Mouse (Mus musculus) gastrocnemius, postnatal 36 days (tissue): Measurements from ENCODE around the gene Bcl7b. TPM values are rescaled to one million over a fixed set of nuclear protein-coding genes. Genes with fewer than 3 reads are reported as not detected.
"Not testable (repeated sequence)": the region's sequence is repeated elsewhere in the genome, so short reads cannot be mapped to it uniquely, and the experiment has no call there.

Experiments used
- DNase-seq, 2 experiments: peaks; one replicate each; pipeline ENCODE4 v3.0.0; 2022
- intact Hi-C: fragments of 180-260 bp; cut with DNase I; formaldehyde crosslinking; loops from one replicate; pipeline ENCODE4 v1.15.1; 2025
- microRNA-seq, 2 experiments: library from miRNA; unstranded; fragments of <30 nt; microRNA quantifications; one replicate each; pipeline ENCODE4 v1.2.0; 2021
- total RNA-seq, 2 experiments: library from RNA; stranded (reverse); gene quantifications; 2 replicates each; pipeline ENCODE4 v1.2.3; 2021

Gene Bcl7b
- total RNA-seq, 2 experiments from 2014 or later: 23.6 to 26.9 TPM

DNA sequence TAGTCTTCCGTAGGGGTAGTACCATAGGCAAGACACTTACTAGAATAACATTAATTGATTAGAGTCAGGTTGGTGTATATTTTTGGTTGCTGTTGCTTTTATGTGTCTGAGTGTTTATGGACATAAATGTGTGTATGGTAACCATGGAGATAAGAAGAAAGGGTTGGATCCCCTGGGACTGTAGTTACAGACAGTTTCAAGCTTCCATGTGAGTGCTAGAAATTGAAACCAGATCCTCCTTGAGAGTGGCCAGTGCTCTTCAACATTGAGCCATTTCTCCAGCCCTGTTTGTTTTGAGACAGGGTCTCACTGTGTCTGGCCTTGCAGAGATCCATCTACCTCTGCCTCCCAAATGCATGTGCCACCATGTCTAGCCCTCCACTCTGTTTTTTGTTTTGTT, 24.3 kb downstream of the Bcl7b start:
- intact Hi-C loops: loop anchor here (2.0 to 5.0 kb wide), 2 partner anchors 74 to 180 kb away; no protein-coding TSS in a partner anchor
- DNase-seq: no peak

DNA sequence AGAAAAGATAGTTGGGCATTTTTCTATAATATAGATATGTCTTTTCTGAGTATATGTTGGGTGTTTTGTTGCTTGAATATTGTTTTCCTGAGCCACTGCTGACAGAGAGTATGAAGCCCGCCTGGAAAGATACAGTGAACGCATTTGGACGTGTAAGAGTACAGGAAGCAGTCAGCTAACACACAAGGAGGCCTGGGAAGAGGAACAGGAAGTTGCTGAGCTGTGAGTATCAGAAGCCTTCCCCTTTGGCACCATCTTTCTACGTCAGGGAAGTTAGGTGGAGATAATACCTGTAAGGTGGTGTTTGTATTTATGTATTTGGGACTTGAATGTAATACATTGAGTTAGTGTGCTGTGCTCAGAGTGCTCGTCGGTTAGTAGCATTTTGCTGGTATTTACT, 28.3 kb downstream of the Bcl7b start:
- intact Hi-C loops: no loop called here

DNA sequence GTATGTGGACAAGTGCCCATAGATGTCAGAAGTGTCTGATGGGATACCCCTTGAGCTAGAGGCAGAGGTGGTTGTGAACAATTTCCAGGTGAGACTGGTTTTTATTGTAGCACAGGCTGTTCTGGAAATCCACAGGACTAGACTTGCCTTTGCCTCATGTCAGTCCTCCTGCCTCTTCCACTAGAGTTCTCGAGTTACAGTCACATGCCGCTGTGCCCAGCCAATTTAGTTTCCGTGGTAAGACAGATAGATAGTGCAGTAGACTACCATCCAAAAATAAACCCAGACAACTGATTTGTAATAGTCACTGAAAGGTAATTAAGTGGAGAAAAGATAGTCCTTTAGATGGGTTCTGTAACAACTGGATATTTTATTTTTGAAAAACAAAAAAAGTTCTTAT, 34.7 kb downstream of the Bcl7b start:
- intact Hi-C loops: no loop called here
- DNase-seq: no peak

More for the DNA sequence above, 28.3 kb downstream of the Bcl7b start:
- DNase-seq: no peak

DNA sequence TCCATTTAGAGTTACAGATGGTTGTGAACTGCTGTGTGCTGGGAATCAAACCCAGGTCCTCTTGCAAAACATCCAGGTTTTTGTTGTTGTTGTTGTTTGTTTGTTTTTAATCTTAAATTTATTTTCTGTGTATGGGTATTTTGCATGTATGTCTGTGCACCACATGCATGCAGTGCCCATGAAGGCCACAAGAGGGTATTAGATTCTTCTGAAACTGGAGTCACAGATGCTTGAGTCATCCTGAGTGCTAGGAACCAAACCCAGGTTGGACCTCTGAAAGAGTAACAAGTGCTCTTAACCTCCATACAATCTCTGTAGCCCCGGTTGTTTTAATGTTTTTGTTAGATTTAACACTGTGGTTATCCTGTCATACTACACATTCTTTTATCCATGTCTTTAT, 40.1 kb downstream of the Bcl7b start:
- intact Hi-C loops: no loop called here
- no peak for DNase-seq

DNA sequence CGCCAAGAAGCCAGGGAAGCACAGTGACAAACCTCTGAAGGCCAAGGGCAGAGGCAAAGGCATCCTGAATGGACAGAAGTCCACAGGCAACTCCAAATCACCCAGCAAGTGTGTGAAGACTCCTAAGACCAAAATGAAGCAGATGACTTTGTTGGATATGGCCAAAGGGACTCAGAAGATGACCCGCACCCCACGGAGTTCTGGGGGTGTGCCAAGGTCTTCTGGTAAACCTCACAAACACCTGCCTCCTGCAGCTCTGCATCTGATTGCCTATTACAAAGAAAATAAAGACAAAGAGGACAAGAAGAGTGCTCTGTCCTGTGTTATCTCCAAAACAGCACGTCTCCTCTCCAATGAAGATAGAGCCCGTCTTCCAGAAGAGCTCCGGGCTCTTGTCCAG, 48.8 kb downstream of the Bcl7b start:
- DNase-seq: no peak
- intact Hi-C loops: no loop called here

DNA sequence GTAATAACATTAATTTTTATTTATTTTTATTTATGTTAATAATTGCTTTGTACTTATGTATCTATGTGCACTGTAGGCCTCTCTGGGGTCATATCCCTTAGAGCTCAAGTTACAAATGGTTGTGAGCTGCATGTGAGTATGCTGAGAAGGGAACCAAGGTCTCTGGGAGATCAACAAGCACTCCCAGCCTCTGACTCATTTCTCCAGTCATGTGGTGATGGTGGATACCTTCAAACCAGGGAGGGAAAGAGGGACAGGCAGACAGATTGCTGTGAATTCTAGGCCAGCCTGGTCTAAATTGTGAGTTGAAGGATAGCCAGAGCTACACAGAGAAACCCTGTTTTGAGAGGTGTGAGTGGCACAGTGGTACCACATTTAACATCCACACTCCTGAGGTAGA, 52.9 kb downstream of the Bcl7b start:
- DNase-seq: no peak
- intact Hi-C loops: no loop called here

DNA sequence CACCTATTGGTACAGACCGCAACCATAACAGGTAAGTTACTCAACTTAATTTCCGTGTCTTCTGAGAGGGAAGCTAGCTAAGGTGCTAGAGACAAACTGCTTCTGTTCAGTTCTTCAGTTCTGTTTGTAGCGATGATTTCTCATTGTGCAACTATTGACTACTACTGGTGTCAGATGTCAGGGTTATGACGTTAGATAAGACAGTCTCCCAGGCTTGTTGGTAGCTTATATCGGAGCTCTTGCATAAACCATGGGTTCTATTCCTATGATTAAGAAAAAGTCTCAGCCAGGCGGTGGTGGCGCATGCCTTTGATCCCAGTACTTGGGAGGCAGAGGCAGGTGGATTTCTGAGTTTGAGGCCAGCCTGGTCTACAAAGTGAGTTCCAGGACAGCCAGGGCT, 54.0 kb downstream of the Bcl7b start:
- intact Hi-C loops: no loop called here
- no peak for DNase-seq

DNA sequence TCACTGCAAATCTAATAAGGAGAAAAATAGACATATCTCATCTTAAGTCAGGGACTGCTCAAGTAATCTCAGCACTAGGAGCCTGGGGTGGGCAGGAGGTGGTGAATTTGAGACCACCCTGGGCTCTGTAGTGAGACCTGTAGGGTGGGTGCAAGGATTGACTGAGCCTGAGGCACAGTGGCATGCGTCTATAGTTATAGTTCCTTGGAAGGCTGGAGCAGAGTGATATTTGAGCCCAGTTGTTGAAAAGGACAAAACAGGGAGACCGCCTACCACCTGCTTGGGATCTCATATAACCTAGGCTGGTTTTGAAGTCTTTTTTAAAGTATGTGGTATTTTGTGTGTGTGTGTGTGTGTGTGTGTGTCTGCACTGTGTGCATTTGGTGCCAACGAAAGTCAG, 56.1 kb downstream of the Bcl7b start:
- no peak for DNase-seq
- intact Hi-C loops: no loop called here

DNA sequence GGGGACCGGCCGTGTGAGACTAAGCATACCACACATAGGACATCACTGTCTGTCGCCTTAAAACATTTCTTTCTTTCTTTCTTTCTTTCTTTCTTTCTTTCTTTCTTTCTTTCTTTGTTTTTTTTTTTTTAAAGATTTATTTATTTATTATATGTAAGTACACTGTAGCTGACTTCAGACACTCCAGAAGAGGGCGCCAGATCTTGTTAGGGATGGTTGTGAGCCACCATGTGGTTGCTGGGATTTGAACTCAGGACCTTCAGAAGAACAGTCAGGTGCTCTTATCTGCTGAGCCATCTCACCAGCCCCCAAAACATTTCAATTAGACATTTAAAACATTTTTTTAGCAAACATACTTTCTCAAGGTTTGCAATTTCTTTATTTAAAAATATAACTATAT, 57.8 kb downstream of the Bcl7b start:
- DNase-seq, intact Hi-C loops: not testable (repeated sequence)

DNA sequence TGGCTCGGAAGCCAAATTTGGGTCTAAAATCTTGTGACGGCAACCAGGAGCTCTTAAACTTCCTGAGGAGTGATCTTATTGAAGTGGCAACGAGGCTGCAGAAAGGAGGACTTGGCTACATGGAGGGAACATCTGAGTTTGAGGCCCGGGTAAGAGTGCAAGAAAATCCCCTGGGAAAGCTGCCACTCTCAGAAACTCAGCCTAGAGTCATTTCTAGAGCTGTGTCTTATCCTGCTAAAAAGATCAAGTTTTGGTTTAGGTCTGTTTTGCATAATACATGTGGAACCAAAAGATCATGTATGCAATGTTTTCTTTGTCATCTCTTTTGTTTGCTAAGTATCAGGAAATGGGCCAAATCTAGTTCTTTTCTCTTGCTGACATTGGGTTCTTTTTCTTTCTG, 62.1 kb downstream of the Bcl7b start:
- no peak for DNase-seq
- intact Hi-C loops: loop anchor here (10.0 kb wide), 1 partner anchor 135 kb away; the partner anchor contains the start of gene Nsun5

Small RNAs within 50 kb of the gene (microRNA-seq; reads per million reads assigned to microRNA genes)
- 0 reads per million in 2 experiments for gene Gm25315

Other genes with a start within 250 kb of the Bcl7b start
- gene Mettl27, start 235.9 kb upstream of the Bcl7b start, total RNA-seq: 1 to 10 TPM; 5.1 to 6.4 TPM
- not detected for gene Cldn4, start 221.3 kb upstream of the Bcl7b start, total RNA-seq
- not detected for gene Cldn3, start 182.1 kb upstream of the Bcl7b start, total RNA-seq
- 10 to 100 TPM; 51.6 to 57.0 TPM for gene Abhd11, start 159.1 kb upstream of the Bcl7b start, total RNA-seq
- under 1 TPM; 0.59 to 0.74 TPM for gene Stx1a, start 144.8 kb upstream of the Bcl7b start, total RNA-seq
- 10 to 100 TPM; 25.4 to 27.3 TPM for gene Dnajc30, start 104.1 kb upstream of the Bcl7b start, total RNA-seq
- 10 to 100 TPM; 26.9 to 30.0 TPM for gene Bud23, start 103.3 kb upstream of the Bcl7b start, total RNA-seq
- under 1 TPM; 0.33 to 0.49 TPM for gene Vps37d, start 90.0 kb upstream of the Bcl7b start, total RNA-seq
- gene Mlxipl, start 78.4 kb upstream of the Bcl7b start, total RNA-seq: 10 to 100 TPM; 62.4 to 79.9 TPM
- 1 to 10 TPM; 9.7 to 9.8 TPM for gene Tbl2, start 18.6 kb upstream of the Bcl7b start, total RNA-seq
- gene Baz1b, start 19.0 kb downstream of the Bcl7b start, total RNA-seq: 10 to 100 TPM; 26.1 to 26.3 TPM
- 10 to 100 TPM; 19.1 to 27.1 TPM for gene Fzd9, start 82.9 kb downstream of the Bcl7b start, total RNA-seq
- not detected for gene Fkbp6, start 181.8 kb downstream of the Bcl7b start, total RNA-seq
- not detected for gene Trim50, start 185.0 kb downstream of the Bcl7b start, total RNA-seq
- gene Nsun5, start 201.7 kb downstream of the Bcl7b start, total RNA-seq: 1 to 10 TPM; 7.5 to 9.2 TPM
- gene Pom121, start 226.3 kb downstream of the Bcl7b start, total RNA-seq: 1 to 10 TPM; 7.5 to 9.3 TPM